Mouse (Mus musculus): ENCODE results near the gene Parn.

Gene Parn

GRCm38 (mm10) chr16:13556446-13556845, 111.5 kb downstream of the Parn start:
- no peak for DNase-seq (ENCODE audit: low spot score)

- no peak for DNase-seq (ENCODE audit: low spot score)
Observed at GRCm38 (mm10) chr16:13550667-13551066, 117.3 kb downstream of the Parn start.

- no peak for DNase-seq (ENCODE audit: low spot score)
Observed at GRCm38 (mm10) chr16:13549976-13550375, 118.0 kb downstream of the Parn start.

- peak; percentile 9 for DNase-seq (ENCODE audit: low spot score)
Observed at GRCm38 (mm10) chr16:13541816-13542215, 126.2 kb downstream of the Parn start.

- DNase-seq (ENCODE audit: low spot score): no peak
Observed at GRCm38 (mm10) chr16:13541121-13541747, 126.7 kb downstream of the Parn start.

GRCm38 (mm10) chr16:13538933-13539648, 128.9 kb downstream of the Parn start:
- DNase-seq (ENCODE audit: low spot score): no peak

GRCm38 (mm10) chr16:13538213-13538932, 129.6 kb downstream of the Parn start:
- DNase-seq (ENCODE audit: low spot score): peak; percentile 13

GRCm38 (mm10) chr16:13536404-13536803, 131.6 kb downstream of the Parn start:
- no peak for DNase-seq (ENCODE audit: low spot score)

GRCm38 (mm10) chr16:13535856-13536255, 132.1 kb downstream of the Parn start:
- no peak for DNase-seq (ENCODE audit: low spot score)

- peak; percentile 39 for DNase-seq (ENCODE audit: low spot score)
Observed at GRCm38 (mm10) chr16:13532840-13533239, 135.1 kb downstream of the Parn start.

- DNase-seq (ENCODE audit: low spot score): no peak
Observed at GRCm38 (mm10) chr16:13531279-13531678, 136.7 kb downstream of the Parn start.

- DNase-seq (ENCODE audit: low spot score): no peak
Observed at GRCm38 (mm10) chr16:13521359-13521758, 146.6 kb downstream of the Parn start.

- DNase-seq (ENCODE audit: low spot score): no peak
Observed at GRCm38 (mm10) chr16:13520301-13520700, 147.7 kb downstream of the Parn start.

GRCm38 (mm10) chr16:13516214-13516613, 151.8 kb downstream of the Parn start:
- DNase-seq (ENCODE audit: low spot score): no peak

GRCm38 (mm10) chr16:13515524-13515923, 152.4 kb downstream of the Parn start:
- DNase-seq (ENCODE audit: low spot score): no peak

- peak; percentile 54 for DNase-seq (ENCODE audit: low spot score)
Observed at GRCm38 (mm10) chr16:13505055-13505454, 162.9 kb downstream of the Parn start.

GRCm38 (mm10) chr16:13504476-13504875, 163.5 kb downstream of the Parn start:
- DNase-seq (ENCODE audit: low spot score): no peak

GRCm38 (mm10) chr16:13498923-13499322, 169.0 kb downstream of the Parn start:
- no peak for DNase-seq (ENCODE audit: low spot score)

- DNase-seq (ENCODE audit: low spot score): no peak
Observed at GRCm38 (mm10) chr16:13493981-13494380, 174.0 kb downstream of the Parn start.

- no peak for DNase-seq (ENCODE audit: low spot score)
Observed at GRCm38 (mm10) chr16:13492996-13493395, 175.0 kb downstream of the Parn start.

GRCm38 (mm10) chr16:13491776-13492175, 176.2 kb downstream of the Parn start:
- DNase-seq (ENCODE audit: low spot score): peak; percentile 49

Data from MN1 (cell line).